Mouse (Mus musculus): Measurements from ENCODE around the gene Gpr143. TPM values are rescaled to one million over a fixed set of nuclear protein-coding genes. Genes with fewer than 3 reads are reported as not detected.
"Not testable (repeated sequence)": the region's sequence is repeated elsewhere in the genome, so short reads cannot be mapped to it uniquely, and the experiment has no call there.

Gpr143 gene
- not detected in 3 replicates for total RNA-seq (2017)

GRCm38 (mm10) chrX:152781720-152782403 is at the start of gene Gpr143:
Gpr143 (plus strand) TSS chrX:152781921.
- ATAC-seq (replicated peaks; ENCODE audit: insufficient number of reproducible peaks, low FRiP score, low TSS enrichment, poor library complexity, severe bottlenecking): no peak

GRCm38 (mm10) chrX:152735283-152735682 is 46.4 kb upstream of the Gpr143 start:
- no peak for ATAC-seq (replicated peaks; ENCODE audit: insufficient number of reproducible peaks, low FRiP score, low TSS enrichment, poor library complexity, severe bottlenecking)

- no peak for ATAC-seq (replicated peaks; ENCODE audit: insufficient number of reproducible peaks, low FRiP score, low TSS enrichment, poor library complexity, severe bottlenecking)
These were observed 43.5 kb upstream of the Gpr143 start for GRCm38 (mm10) chrX:152738191-152738590.

DNA sequence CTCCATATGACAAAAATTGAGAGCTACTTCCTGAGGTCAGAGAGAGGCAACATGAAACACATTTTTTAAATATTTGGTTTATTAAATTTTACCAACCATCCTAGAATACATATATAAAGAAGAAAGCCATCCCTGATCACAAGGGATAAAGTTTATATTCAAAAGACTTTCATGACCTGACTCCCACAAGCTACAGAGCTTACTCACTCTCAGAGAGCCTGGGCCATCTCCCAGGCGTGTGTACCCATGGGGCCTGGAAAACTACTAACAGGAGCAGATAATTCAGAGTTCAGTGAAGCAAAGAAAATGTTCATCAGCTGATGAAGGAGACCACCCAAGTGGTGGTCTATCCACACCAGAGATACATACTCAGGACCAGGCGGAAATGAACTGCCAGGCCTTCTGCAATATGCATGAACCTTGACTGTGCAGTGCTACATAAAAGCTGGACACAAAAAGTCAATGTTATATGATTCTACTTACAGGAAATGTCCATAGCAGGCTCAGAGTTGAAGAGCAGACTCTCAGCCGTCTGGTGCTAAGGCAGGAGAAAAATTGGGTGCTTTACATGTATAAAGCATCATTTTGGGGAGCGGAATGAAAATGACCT is 42.9 kb upstream of the Gpr143 start:
- ATAC-seq (replicated peaks; ENCODE audit: insufficient number of reproducible peaks, low FRiP score, low TSS enrichment, poor library complexity, severe bottlenecking): no peak

DNA sequence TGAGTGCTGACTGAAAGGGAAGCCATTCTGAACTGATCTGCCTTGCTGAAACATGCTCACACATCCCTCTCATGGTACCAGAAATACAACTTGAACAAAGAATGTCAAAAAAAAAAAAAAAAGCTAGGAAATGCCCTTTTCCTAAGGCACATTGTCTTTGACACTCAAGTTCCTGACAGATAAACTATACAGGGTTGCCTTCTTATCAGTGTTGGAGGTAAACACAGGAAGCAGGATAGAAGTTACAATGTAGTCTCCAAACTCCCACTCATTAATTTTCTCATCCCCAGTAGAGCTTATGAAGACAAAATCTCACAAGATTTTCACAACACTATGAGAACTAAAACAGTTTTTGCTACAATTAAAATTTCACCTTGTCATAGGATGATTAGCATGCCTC is 38.1 kb upstream of the Gpr143 start:
- ATAC-seq (replicated peaks; ENCODE audit: insufficient number of reproducible peaks, low FRiP score, low TSS enrichment, poor library complexity, severe bottlenecking): no peak

DNA sequence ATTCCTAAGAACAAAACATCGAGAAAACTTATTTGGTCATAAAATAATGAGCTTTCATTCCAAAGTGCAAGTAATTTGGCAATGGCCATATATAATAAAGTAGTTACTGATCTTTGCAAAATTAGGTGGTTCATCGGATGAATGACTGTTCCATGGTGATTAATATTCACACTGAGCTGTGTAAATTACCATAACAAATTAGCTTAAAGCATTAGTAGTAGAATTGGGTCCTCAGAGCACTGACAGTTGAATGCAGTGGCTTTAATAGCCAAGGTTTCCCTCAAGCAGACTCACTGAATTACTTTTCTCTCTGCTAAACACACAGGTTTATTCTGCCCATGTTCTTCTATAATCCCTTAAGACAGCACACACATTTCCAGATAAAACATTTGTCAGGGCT is 35.8 kb upstream of the Gpr143 start:
- ATAC-seq (replicated peaks; ENCODE audit: insufficient number of reproducible peaks, low FRiP score, low TSS enrichment, poor library complexity, severe bottlenecking): no peak

DNA sequence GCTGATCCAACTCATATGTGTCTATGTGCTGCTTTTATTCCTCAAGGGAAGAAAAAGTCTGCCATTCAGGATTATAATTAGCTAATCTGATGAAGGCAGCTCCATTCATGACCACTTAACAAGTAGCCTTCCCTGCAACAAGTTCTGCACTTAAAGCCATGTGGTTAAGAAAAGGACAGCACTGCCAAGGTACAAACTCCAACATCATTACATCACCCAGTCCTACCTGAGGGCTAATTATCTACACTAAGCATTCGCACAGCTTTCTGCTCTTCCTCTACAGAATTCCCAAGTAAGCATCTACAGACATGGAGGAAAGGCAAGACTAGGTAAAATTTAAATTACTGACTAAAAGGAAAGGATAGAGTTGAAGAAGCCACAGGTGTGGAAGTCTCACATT is 25.9 kb upstream of the Gpr143 start:
- no peak for ATAC-seq (replicated peaks; ENCODE audit: insufficient number of reproducible peaks, low FRiP score, low TSS enrichment, poor library complexity, severe bottlenecking)

GRCm38 (mm10) chrX:152756293-152756692 is 25.4 kb upstream of the Gpr143 start:
- no peak for ATAC-seq (replicated peaks; ENCODE audit: insufficient number of reproducible peaks, low FRiP score, low TSS enrichment, poor library complexity, severe bottlenecking)

- ATAC-seq (replicated peaks; ENCODE audit: insufficient number of reproducible peaks, low FRiP score, low TSS enrichment, poor library complexity, severe bottlenecking): no peak
These were observed 19.3 kb upstream of the Gpr143 start for GRCm38 (mm10) chrX:152762437-152762836.

GRCm38 (mm10) chrX:152762855-152763254 is 18.9 kb upstream of the Gpr143 start:
- ATAC-seq (replicated peaks; ENCODE audit: insufficient number of reproducible peaks, low FRiP score, low TSS enrichment, poor library complexity, severe bottlenecking): no peak

- ATAC-seq (replicated peaks; ENCODE audit: insufficient number of reproducible peaks, low FRiP score, low TSS enrichment, poor library complexity, severe bottlenecking): no peak
These were observed 17.6 kb upstream of the Gpr143 start for GRCm38 (mm10) chrX:152764171-152764570.

DNA sequence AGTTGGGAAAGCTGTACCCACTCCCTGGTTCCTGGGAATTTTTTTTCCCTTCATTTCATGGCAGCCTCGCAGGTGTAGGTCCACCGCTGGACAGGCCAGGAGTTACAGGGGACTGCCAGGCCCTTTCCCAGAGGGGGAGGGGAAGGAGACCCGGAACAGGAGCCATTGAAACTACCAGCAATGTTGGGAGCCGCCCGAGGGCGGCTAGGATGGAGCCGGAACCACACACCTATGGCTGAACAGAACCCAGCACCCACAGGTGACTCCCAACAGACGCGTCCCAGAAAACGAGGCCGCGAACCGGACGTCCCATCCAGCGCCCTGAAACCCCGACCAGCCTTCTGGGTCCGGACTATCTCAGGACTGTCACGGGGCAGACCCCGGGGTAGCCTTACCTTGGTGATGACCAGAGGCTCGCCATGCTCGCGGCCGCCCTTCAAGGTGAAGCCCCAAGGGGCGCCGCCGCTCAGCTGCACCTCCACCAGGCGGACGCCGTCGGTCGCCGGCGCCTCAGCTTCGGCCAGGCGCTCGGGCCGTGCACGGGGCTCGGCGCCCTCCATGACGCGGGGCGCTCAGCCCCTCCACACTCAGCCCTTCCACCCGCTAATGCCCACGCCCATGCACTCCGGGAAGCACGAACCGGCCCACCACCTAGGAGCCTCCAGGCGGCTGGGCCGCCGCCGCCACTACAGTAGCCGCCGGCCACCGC is 12.7 kb upstream of the Gpr143 start, which contains the start of gene Shroom2:
Gene Shroom2, minus strand, starts transcription at position 575 of the 709 bp plus-strand sequence.
- no peak for ATAC-seq (replicated peaks; ENCODE audit: insufficient number of reproducible peaks, low FRiP score, low TSS enrichment, poor library complexity, severe bottlenecking)

DNA sequence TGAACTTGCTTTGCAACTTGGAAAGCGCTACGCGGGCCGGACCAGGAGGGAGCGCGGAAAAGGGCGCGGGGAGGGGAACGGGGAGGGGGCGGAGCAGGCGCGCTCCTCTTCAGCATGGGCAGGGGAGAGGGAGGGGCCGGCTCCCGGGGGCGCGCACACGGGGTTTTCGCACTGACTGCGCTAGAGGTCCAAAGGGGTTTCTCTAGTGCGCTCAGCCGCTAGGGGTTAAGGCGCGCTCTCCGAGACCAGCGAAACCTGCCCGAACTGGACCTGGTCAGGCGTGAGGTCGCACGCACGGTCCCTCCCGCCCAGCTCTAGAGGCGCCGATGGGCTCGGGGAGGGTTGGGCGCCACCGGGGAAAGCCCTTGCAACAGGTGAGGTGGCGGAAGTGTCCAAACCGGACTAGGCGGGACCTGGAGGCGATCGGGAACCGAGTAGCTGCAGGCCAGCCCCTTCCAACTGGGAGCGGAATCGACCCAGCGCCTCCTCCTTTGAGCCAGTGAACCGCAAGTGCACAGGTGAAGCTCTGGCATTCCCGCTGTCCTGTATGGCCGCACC is 12.0 kb upstream of the Gpr143 start:
- no peak for ATAC-seq (replicated peaks; ENCODE audit: insufficient number of reproducible peaks, low FRiP score, low TSS enrichment, poor library complexity, severe bottlenecking)

DNA sequence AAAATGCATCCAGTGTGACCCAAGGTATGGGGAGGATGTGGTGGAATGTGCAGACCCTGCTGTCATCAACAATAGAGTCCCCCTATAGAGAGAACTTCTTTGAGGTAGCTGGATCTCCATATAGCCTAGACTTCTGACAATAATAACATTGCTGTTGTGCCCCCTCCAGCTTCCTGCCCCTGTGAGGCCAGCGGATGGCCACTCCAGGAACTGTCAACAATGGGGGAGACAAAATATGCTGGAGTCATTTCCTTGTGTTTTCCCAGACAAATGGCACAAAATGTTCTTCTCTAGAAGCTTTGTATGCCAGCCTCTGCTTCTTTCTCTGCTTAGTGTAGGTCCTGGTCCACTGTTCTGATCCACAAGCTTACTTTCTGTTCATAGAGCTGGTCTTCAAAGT is 6.4 kb downstream of the Gpr143 start:
- ATAC-seq (replicated peaks; ENCODE audit: insufficient number of reproducible peaks, low FRiP score, low TSS enrichment, poor library complexity, severe bottlenecking): no peak

DNA sequence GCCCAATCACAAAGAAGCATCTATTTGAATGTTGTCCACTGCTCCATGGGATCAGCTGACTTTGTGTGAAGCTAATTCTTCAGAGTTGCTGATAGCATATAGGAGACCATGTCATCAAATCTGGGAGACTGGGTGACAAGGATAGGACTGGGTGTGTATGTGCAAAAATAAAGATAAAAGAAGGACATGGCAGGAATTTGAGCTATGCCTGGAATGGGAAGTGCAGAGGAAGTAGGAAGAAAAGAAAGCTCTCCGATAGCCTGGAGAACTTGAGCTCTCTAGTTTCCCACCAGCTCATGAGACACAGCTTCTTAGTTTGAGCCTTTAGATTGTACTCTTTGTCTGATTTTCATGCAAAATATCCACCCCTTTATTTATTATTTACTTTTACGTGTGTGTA is 6.9 kb downstream of the Gpr143 start:
- ATAC-seq (replicated peaks; ENCODE audit: insufficient number of reproducible peaks, low FRiP score, low TSS enrichment, poor library complexity, severe bottlenecking): no peak

GRCm38 (mm10) chrX:152805317-152805716 is 23.6 kb downstream of the Gpr143 start:
- no peak for ATAC-seq (replicated peaks; ENCODE audit: insufficient number of reproducible peaks, low FRiP score, low TSS enrichment, poor library complexity, severe bottlenecking)

- no peak for ATAC-seq (replicated peaks; ENCODE audit: insufficient number of reproducible peaks, low FRiP score, low TSS enrichment, poor library complexity, severe bottlenecking)
These were observed 31.6 kb downstream of the Gpr143 start for GRCm38 (mm10) chrX:152813339-152813738.

DNA sequence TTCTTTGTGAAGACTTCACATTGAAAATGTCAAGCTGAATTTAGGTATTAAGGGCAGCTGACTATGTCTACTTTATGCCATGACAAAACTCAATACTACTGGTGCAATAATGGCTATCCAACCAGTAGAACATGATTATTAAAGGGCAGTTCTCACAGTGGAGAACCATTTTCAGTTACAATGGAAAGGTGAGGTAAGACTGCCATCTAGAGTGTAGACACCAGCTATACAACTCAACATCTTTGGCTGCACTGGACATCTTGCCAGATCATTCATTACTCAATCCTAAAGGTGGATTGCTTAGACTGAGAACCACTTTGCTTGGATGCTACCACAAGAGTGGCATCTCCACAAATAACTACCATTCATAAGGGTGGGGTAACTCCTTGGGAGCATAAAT is 37.3 kb downstream of the Gpr143 start:
- ATAC-seq (replicated peaks; ENCODE audit: insufficient number of reproducible peaks, low FRiP score, low TSS enrichment, poor library complexity, severe bottlenecking): no peak

DNA sequence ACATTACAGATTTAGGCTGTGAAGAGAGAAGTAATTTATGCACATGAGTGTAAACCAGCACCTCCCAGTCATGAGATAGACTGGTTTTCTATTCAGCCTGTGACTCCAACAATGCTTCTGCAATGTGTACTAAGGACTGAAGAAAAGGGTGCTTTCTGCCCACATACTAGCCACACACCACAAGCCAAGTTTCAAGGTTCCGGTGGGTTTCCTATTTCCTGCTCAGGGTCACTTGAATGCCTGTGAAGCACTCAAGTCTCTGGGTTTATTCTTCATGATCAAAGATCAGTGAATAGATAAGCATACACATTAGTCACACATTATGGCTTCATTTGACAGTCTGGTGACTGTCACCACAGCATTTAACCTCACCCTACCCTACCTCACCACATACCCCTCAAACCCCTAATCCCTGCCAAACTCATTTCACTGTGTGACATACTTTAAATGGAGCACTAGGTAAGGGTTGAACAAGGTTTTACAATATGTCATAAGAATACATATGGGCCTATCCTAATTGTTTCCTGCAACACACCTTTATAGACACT is 49.4 kb downstream of the Gpr143 start:
- not testable (repeated sequence) for ATAC-seq (replicated peaks; ENCODE audit: insufficient number of reproducible peaks, low FRiP score, low TSS enrichment, poor library complexity, severe bottlenecking)

All from monocyte, adult 5-6 weeks (primary cell).